Mouse (Mus musculus): Measurements from ENCODE around the gene Timp3.

Timp3 gene

DNA sequence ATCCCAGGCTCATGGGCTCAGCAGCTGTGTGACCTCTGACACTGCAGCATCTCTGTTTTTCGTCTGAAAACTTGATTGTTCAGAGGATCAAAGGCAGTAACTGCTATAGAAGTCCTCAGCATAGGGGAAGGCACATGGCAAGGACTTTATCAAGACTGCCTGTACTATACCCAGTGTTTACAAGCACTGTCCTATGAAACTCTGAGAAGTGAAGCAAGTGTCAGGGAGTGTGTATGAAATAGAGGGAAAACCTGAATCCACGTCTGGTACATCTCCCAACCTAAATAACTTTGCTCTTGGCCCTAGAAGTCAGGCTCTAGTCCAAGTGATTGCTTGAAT is 81.7 kb downstream of the Timp3 start:
- in situ Hi-C loops (cut with MboI; ENCODE audit: low sequenced_read_pairs): no loop called here

GRCm38 (mm10) chr10:86384655-86385054 is 84.5 kb downstream of the Timp3 start:
- in situ Hi-C loops (cut with MboI; ENCODE audit: low sequenced_read_pairs): no loop called here

- in situ Hi-C loops (cut with MboI; ENCODE audit: low sequenced_read_pairs): no loop called here
These were observed 85.5 kb downstream of the Timp3 start for GRCm38 (mm10) chr10:86385656-86386055.

DNA sequence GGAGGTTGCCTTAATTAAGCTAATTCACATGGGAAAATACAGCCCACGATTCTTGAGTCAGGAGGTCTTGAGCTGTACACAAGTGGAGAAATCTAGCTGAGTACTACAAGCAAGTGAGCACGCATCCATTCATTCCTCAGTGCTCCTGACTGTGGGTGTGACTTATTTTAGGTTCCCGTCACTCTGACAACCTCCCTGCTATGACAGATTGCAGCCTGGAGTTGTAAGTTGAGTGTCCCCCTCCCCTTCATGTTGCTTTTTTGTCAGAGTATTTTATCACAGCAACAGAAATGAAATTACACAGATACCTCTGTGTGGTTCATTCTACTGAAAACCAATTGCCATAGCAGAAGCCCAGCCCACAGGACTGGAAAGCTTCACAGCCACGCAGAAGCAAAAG is 86.1 kb downstream of the Timp3 start:
- in situ Hi-C loops (cut with MboI; ENCODE audit: low sequenced_read_pairs): no loop called here

DNA sequence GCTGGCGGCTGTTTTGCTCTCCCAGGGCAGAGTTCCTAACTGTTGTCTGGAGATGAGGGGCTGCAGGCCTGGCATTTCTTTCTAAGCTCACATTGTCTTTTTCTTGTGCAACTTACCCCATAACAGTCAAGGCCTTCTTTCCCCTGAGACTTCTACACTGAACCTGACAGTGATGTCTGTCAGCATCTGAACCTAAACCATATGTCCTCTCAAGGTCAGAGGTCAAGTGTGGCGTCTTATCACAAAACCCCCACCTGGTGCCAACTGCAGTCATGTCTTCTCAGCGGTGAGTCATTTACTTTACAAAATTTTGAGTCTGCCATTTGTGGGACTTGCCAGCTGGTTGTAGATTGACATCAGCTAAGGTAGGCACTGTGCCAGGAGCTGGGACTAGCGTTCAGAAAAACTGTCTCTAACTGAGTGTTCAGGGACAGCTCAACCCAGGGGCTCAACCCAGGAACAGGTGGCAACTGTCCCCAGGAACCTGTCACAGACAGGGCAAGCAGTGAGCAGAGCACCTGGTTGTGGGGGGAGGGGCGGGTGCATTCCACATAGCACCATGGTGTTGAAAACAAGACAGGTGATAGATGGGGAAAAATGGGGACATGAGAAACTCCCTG is 87.8 kb downstream of the Timp3 start:
- in situ Hi-C loops (cut with MboI; ENCODE audit: low sequenced_read_pairs): no loop called here

DNA sequence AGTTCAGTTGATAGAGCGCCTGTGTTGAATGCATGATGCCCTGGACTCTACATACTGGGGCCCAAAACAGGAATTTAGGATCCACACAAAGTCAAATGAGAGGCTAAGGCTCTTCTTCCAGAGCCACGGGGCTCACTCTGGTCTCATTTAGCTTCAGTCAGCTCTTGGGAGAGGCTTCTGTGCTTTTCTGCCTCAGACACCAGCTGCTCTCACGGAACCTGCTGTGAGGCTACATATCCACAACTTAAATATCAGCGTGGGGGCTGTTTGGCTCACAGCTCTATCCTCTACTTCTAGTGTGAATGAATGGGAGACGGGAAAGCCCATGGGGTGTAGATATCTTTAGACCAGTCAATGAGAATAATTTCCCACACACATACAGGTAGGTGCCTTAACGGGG is 88.6 kb downstream of the Timp3 start:
- in situ Hi-C loops (cut with MboI; ENCODE audit: low sequenced_read_pairs): no loop called here

DNA sequence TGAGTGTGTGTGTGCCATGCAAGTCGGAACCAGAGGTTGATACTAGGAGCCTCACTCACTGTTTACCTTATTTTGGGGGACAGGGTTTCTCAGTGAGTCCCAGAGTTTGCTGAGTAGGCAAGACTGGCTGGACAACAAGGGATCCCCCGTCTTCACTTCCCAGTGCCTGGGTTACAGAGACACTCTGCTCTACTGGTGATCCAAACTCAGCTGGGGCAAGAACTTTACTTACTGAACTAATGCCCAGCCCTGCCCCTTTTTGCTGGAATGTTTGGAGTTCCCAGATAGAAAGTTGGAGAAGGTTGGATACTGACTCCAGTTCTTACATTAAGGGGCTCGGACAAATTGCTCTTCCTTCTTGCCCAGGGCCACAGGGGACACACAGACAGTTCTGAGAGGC is 89.2 kb downstream of the Timp3 start:
- in situ Hi-C loops (cut with MboI; ENCODE audit: low sequenced_read_pairs): no loop called here

GRCm38 (mm10) chr10:86389913-86390312 is 89.7 kb downstream of the Timp3 start:
- in situ Hi-C loops (cut with MboI; ENCODE audit: low sequenced_read_pairs): no loop called here

DNA sequence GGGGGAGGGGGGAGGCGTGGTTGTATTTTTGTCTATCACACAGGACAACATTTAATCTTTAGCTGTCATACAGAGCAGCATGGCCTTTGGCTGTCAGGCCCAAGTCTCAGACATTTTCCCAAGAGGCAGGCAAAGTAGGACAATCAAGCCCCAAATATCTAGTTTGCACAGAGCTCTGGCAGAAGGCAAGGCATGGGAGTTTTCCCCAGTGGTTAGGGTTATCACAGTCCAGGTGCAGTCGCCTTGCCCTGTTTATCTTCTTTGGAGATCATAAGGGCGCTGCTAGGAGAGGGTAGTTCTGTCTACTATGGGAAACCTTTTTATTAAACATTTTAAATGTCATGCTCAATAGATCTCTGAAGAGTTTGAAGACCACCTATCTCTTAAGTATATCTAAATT is 92.2 kb downstream of the Timp3 start:
- in situ Hi-C loops (cut with MboI; ENCODE audit: low sequenced_read_pairs): no loop called here

- in situ Hi-C loops (cut with MboI; ENCODE audit: low sequenced_read_pairs): no loop called here
These were observed 97.6 kb downstream of the Timp3 start for GRCm38 (mm10) chr10:86397577-86398346.

DNA sequence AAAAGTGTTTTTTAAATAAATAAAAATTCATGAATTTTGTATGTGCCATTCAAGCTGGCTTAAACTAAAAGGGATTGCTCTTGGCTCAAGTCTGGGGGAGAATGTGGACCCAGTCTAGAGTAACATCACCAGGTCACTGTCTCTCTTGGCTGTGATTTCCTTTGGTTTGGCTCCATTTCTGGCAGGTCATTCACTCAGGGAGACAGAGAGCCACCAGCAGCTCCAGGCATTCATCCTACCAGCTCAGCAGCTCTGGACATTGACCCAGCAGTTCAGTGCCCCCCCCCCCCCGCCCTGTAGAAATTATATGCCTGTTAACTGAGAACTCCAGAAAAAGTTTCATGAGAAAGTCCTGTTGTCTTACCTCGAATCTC is 98.2 kb downstream of the Timp3 start:
- in situ Hi-C loops (cut with MboI; ENCODE audit: low sequenced_read_pairs): no loop called here

Data from CH12F3 (cell line).